Mouse (Mus musculus) bone marrow, adult 2 months (tissue): Measurements from ENCODE around the gene Ndst2. TPM values are rescaled to one million over a fixed set of nuclear protein-coding genes. Genes with fewer than 3 reads are reported as not detected.
A peak's percentile ranks its signal among the peaks of the same experiment; 100 is the strongest.

Source experiments
- H3K27ac ChIP-seq: fragments of 200-500 bp; 2 replicates; pipeline ENCODE4 v1.5.1; 2012; ENCODE audit warnings: low read depth, mild to moderate bottlenecking, control low read depth, inconsistent platforms, low read length; ENCODE audit not compliant: control insufficient read depth, poor library complexity, insufficient read depth
- H3K4me1 ChIP-seq: fragments of 200-500 bp; 2 replicates; pipeline ENCODE4 v1.6.1; 2011; ENCODE audit warnings: low read length; ENCODE audit not compliant: control insufficient read depth, insufficient read depth
- H3K4me3 ChIP-seq: fragments of 200-500 bp; replicated peaks from 2 replicates; pipeline ENCODE3; 2011; ENCODE audit warnings: mild to moderate bottlenecking, low read depth, low read length, control low read depth; ENCODE audit not compliant: control insufficient read depth
- CTCF ChIP-seq: fragments of 200-500 bp; IDR thresholded peaks from 2 replicates; pipeline ENCODE4 v1.5.1; 2011; ENCODE audit warnings: low read length, control low read depth; ENCODE audit not compliant: control insufficient read depth, insufficient read depth
- POLR2A ChIP-seq: fragments of 200-500 bp; IDR thresholded peaks from 2 replicates; pipeline ENCODE4 v1.6.1; 2011; ENCODE audit warnings: low read depth, mild to moderate bottlenecking, control low read depth, low read length, borderline replicate concordance; ENCODE audit not compliant: control insufficient read depth
- WGBS: fragments of 180-500 bp; shearing (Covaris S2); methylation state at CpG from one replicate; pipeline ENCODE4 v1.1.7; 2018; 5-methylcytosine and 5-hydroxymethylcytosine counted together
- polyA plus RNA-seq: library from polyadenylated mRNA; stranded (reverse); fragments of >200 nt; gene quantifications from 2 replicates; pipeline ENCODE4 v1.2.4, GENCODE M21; 2011; ENCODE audit warnings: low replicate concordance; ENCODE audit not compliant: missing spikeins, insufficient read depth, insufficient read length

Ndst2 gene
- 21.1 and 50.0 TPM in 2 replicates for polyA plus RNA-seq

GRCm38 (mm10) chr14:20733952-20734774, at the start of gene Ndst2:
Gene Ndst2, minus strand, starts transcription at chr14:20734562.
- under 1% methylated on average over 76 of the region's 81 CpGs for WGBS
- peak within 1 kb of the TSS; percentile 97 for H3K4me3 ChIP-seq
- peak within 1 kb of the TSS; percentile 97 for H3K27ac ChIP-seq
- no peaks in the 10 kb centered on the region; the same call in none of the 2 replicates for H3K4me1 ChIP-seq
- peak; percentile 94; the same call in 1 of the 2 replicates for TF ChIP-seq POLR2A
- TF ChIP-seq CTCF, result no peak

GRCm38 (mm10) chr14:20783526-20783925, 49.2 kb upstream of the Ndst2 start:
- TF ChIP-seq POLR2A, result no peak
- TF ChIP-seq CTCF, result no peak
- Histone ChIP-seq H3K4me3 (no peak overlapping the region), H3K27ac (0 out of 2 replicates have a peak overlapping the region, but pooled peaks have one; percentile 2), H3K4me1 (peaks cover 15% of the 10 kb centered on the region)
- WGBS, result 59% methylated on average over 6 of the region's 6 CpGs

- WGBS, result 58% methylated on average over 7 of the region's 7 CpGs
- Histone ChIP-seq H3K4me3 (no peak overlapping the region), H3K27ac (peak overlapping the region; percentile 2; the same call in 1 of the 2 replicates), H3K4me1 (peaks cover 15% of the 10 kb centered on the region)
- TF ChIP-seq POLR2A (no peak), CTCF (no peak)
Observed at GRCm38 (mm10) chr14:20782860-20783259, 48.5 kb upstream of the Ndst2 start.

GRCm38 (mm10) chr14:20780217-20780616, 45.9 kb upstream of the Ndst2 start:
- no peak overlapping the region for H3K27ac ChIP-seq
- H3K4me3 ChIP-seq, result no peak overlapping the region
- TF ChIP-seq CTCF, result no peak
- TF ChIP-seq POLR2A, result no peak
- H3K4me1 ChIP-seq, result peaks cover 5% of the 10 kb centered on the region; the same call in 1 of the 2 replicates
- 76% methylated on average over 8 of the region's 8 CpGs for WGBS

GRCm38 (mm10) chr14:20778496-20778895, 44.1 kb upstream of the Ndst2 start:
- Histone ChIP-seq H3K4me1 (no peaks in the 10 kb centered on the region; the same call in 1 of the 2 replicates), H3K27ac (no peak overlapping the region), H3K4me3 (no peak overlapping the region)
- TF ChIP-seq POLR2A, result no peak
- no peak for TF ChIP-seq CTCF
- 85% methylated on average over 8 of the region's 8 CpGs for WGBS

GRCm38 (mm10) chr14:20775661-20776060, 41.3 kb upstream of the Ndst2 start:
- no peaks in the 10 kb centered on the region; the same call in 1 of the 2 replicates for H3K4me1 ChIP-seq
- WGBS, result 43% methylated on average over 6 of the region's 6 CpGs
- TF ChIP-seq POLR2A (no peak), CTCF (no peak)

GRCm38 (mm10) chr14:20773410-20773809, 39.0 kb upstream of the Ndst2 start:
- Histone ChIP-seq H3K27ac (no peak overlapping the region), H3K4me1 (no peaks in the 10 kb centered on the region; the same call in 1 of the 2 replicates), H3K4me3 (no peak overlapping the region)
- TF ChIP-seq CTCF (no peak), POLR2A (no peak)
- WGBS, result 62% methylated on average over 3 of the region's 3 CpGs

More at GRCm38 (mm10) chr14:20775661-20776060, 41.3 kb upstream of the Ndst2 start:
- no peak overlapping the region for H3K27ac ChIP-seq
- no peak overlapping the region for H3K4me3 ChIP-seq

- Histone ChIP-seq H3K4me1 (no peaks in the 10 kb centered on the region; the same call in 1 of the 2 replicates), H3K27ac (no peak overlapping the region), H3K4me3 (no peak overlapping the region)
- 20% methylated on average over 6 of the region's 6 CpGs for WGBS
- TF ChIP-seq POLR2A (no peak), CTCF (no peak)
Observed at GRCm38 (mm10) chr14:20772808-20773207, 38.4 kb upstream of the Ndst2 start.
